Mouse (Mus musculus): Measurements from ENCODE around the gene Tmem222. TPM values are rescaled to one million over a fixed set of nuclear protein-coding genes. Genes with fewer than 3 reads are reported as not detected.

The Tmem222 gene
- polyA plus RNA-seq, 2 experiments: 84.1 to 101 TPM

GRCm38 (mm10) chr4:133292901-133293843 lies 15.6 kb upstream of the Tmem222 start:
- H3K27ac ChIP-seq (replicated peaks; ENCODE audit: low read depth, low read length): 0 out of 2 replicates have a peak overlapping the region, but pooled peaks have one; percentile 14
- peaks cover 49% of the 10 kb centered on the region for H3K36me3 ChIP-seq (ENCODE audit: control insufficient read depth, insufficient read depth, low read length)
- WGBS: 21% methylated on average over 24 of the region's 24 CpGs
- no peaks in the 10 kb centered on the region for H3K9me3 ChIP-seq (ENCODE audit: control insufficient read depth, low read length)
- H3K9ac ChIP-seq (ENCODE audit: low read depth, low read length, severe bottlenecking): 0 out of 2 replicates have a peak overlapping the region, but pooled peaks have one; percentile 12
- ATAC-seq (ENCODE audit: low FRiP score, low read depth) (no peak), DNase-seq (ENCODE audit: low spot score) (no peak)
- H3K4me1 ChIP-seq (ENCODE audit: control insufficient read depth, insufficient read depth, low read length): peaks cover 16% of the 10 kb centered on the region
- H3K4me2 ChIP-seq (replicated peaks; ENCODE audit: low read depth, low read length, severe bottlenecking): no peak overlapping the region
- no peaks in the 10 kb centered on the region for H3K27me3 ChIP-seq (ENCODE audit: control insufficient read depth, insufficient read depth, low read length)
- H3K4me3 ChIP-seq (replicated peaks; ENCODE audit: low read length): no peak overlapping the region
- TF ChIP-seq POLR2A (IDR thresholded peaks at IDR 0.05; ENCODE audit: borderline replicate concordance, extremely low read depth, insufficient read depth, insufficient read length): no peak

- Histone ChIP-seq H3K4me1 (ENCODE audit: control insufficient read depth, insufficient read depth, low read length) (peaks cover 11% of the 10 kb centered on the region), H3K4me3 (replicated peaks; ENCODE audit: low read length) (no peak overlapping the region), H3K9me3 (ENCODE audit: control insufficient read depth, low read length) (no peaks in the 10 kb centered on the region), H3K4me2 (replicated peaks; ENCODE audit: low read depth, low read length, severe bottlenecking) (no peak overlapping the region), H3K27ac (replicated peaks; ENCODE audit: low read depth, low read length) (no peak overlapping the region), H3K36me3 (ENCODE audit: control insufficient read depth, insufficient read depth, low read length) (peaks cover 48% of the 10 kb centered on the region), H3K9ac (ENCODE audit: low read depth, low read length, severe bottlenecking) (no peak overlapping the region), H3K27me3 (ENCODE audit: control insufficient read depth, insufficient read depth, low read length) (no peaks in the 10 kb centered on the region)
- DNase-seq (ENCODE audit: low spot score) (no peak), ATAC-seq (ENCODE audit: low FRiP score, low read depth) (no peak)
- no peak for TF ChIP-seq POLR2A (IDR thresholded peaks at IDR 0.05; ENCODE audit: borderline replicate concordance, extremely low read depth, insufficient read depth, insufficient read length)
- 66% methylated on average over 4 of the region's 4 CpGs for WGBS
Observed at GRCm38 (mm10) chr4:133292405-133292804, 14.8 kb upstream of the Tmem222 start.

GRCm38 (mm10) chr4:133291255-133291654 lies 13.7 kb upstream of the Tmem222 start:
- WGBS: 100% methylated on average over 1 of the region's 1 CpGs
- Histone ChIP-seq H3K27me3 (ENCODE audit: control insufficient read depth, insufficient read depth, low read length) (no peaks in the 10 kb centered on the region), H3K36me3 (ENCODE audit: control insufficient read depth, insufficient read depth, low read length) (peaks cover 37% of the 10 kb centered on the region), H3K9me3 (ENCODE audit: control insufficient read depth, low read length) (no peaks in the 10 kb centered on the region), H3K4me3 (replicated peaks; ENCODE audit: low read length) (no peak overlapping the region), H3K9ac (ENCODE audit: low read depth, low read length, severe bottlenecking) (no peak overlapping the region), H3K4me1 (ENCODE audit: control insufficient read depth, insufficient read depth, low read length) (peaks cover 9% of the 10 kb centered on the region), H3K4me2 (replicated peaks; ENCODE audit: low read depth, low read length, severe bottlenecking) (no peak overlapping the region), H3K27ac (replicated peaks; ENCODE audit: low read depth, low read length) (no peak overlapping the region)
- no peak for TF ChIP-seq POLR2A (IDR thresholded peaks at IDR 0.05; ENCODE audit: borderline replicate concordance, extremely low read depth, insufficient read depth, insufficient read length)
- no peak for ATAC-seq (ENCODE audit: low FRiP score, low read depth)
- DNase-seq (ENCODE audit: low spot score): no peak

- Histone ChIP-seq H3K4me2 (replicated peaks; ENCODE audit: low read depth, low read length, severe bottlenecking) (no peak overlapping the region), H3K27ac (replicated peaks; ENCODE audit: low read depth, low read length) (no peak overlapping the region), H3K27me3 (ENCODE audit: control insufficient read depth, insufficient read depth, low read length) (no peaks in the 10 kb centered on the region), H3K4me1 (ENCODE audit: control insufficient read depth, insufficient read depth, low read length) (peaks cover 19% of the 10 kb centered on the region), H3K9me3 (ENCODE audit: control insufficient read depth, low read length) (no peaks in the 10 kb centered on the region), H3K36me3 (ENCODE audit: control insufficient read depth, insufficient read depth, low read length) (no peaks in the 10 kb centered on the region), H3K9ac (ENCODE audit: low read depth, low read length, severe bottlenecking) (no peak overlapping the region), H3K4me3 (replicated peaks; ENCODE audit: low read length) (no peak overlapping the region)
- no peak for ATAC-seq (ENCODE audit: low FRiP score, low read depth)
- DNase-seq (ENCODE audit: low spot score): no peak
- TF ChIP-seq POLR2A (IDR thresholded peaks at IDR 0.05; ENCODE audit: borderline replicate concordance, extremely low read depth, insufficient read depth, insufficient read length): no peak
- WGBS: 91% methylated on average over 4 of the region's 4 CpGs
Observed at GRCm38 (mm10) chr4:133286476-133287077, 9.0 kb upstream of the Tmem222 start.

- Histone ChIP-seq H3K4me1 (ENCODE audit: control insufficient read depth, insufficient read depth, low read length) (peaks cover 23% of the 10 kb centered on the region), H3K4me3 (replicated peaks; ENCODE audit: low read length) (no peak overlapping the region), H3K36me3 (ENCODE audit: control insufficient read depth, insufficient read depth, low read length) (no peaks in the 10 kb centered on the region), H3K4me2 (replicated peaks; ENCODE audit: low read depth, low read length, severe bottlenecking) (no peak overlapping the region), H3K27ac (replicated peaks; ENCODE audit: low read depth, low read length) (no peak overlapping the region), H3K9ac (ENCODE audit: low read depth, low read length, severe bottlenecking) (no peak overlapping the region), H3K27me3 (ENCODE audit: control insufficient read depth, insufficient read depth, low read length) (no peaks in the 10 kb centered on the region), H3K9me3 (ENCODE audit: control insufficient read depth, low read length) (no peaks in the 10 kb centered on the region)
- DNase-seq (ENCODE audit: low spot score): no peak
- ATAC-seq (ENCODE audit: low FRiP score, low read depth): no peak
- no peak for TF ChIP-seq POLR2A (IDR thresholded peaks at IDR 0.05; ENCODE audit: borderline replicate concordance, extremely low read depth, insufficient read depth, insufficient read length)
- WGBS: 79% methylated on average over 5 of the region's 5 CpGs
Observed at GRCm38 (mm10) chr4:133285950-133286349, 8.4 kb upstream of the Tmem222 start.
